Mouse (Mus musculus): ENCODE measurements at regions not wholly inside any gene's neighbourhood (a gene's known extent, or its start where the extent isn't known, plus 50 kb on each side); places are given as distances from the start of the nearest gene placed in this dataset.

GRCm38 (mm10) chr7:128861376-128861775 lies 116.6 kb downstream of the Sec23ip start:
- TF ChIP-seq POLR2A (IDR thresholded peaks at IDR 0.05; ENCODE audit: borderline replicate concordance, extremely low read depth, insufficient read depth, insufficient read length, poor library complexity, severe bottlenecking) (no peak), CTCF (IDR thresholded peaks at IDR 0.05; ENCODE audit: borderline replicate concordance, extremely low read depth, insufficient read depth, insufficient read length) (no peak)
